ENCODE assay signal across 8 mouse cellular contexts in the genomic region with DNA sequence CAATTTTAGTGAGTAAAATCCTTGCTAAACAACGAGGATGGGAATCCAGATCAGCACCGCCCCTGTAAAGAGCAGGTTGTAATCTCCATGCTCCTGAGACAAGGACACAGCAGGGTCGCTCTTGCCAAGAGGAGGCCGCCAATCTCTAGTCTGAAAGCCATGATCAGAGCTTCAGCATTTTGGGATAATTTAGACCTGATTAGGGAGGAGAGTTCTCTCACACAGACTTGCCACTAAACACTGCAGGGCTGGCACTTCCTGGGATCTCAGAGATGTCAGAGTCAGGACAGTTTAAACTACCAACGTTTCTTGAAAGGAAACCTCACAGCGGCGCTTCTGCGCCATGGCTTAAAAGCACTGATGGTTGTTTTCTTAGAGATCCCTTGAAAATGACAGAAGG. TPM values are rescaled to one million over a fixed set of nuclear protein-coding genes. Genes with fewer than 3 reads are reported as not detected.
DNase-seq lines count a peak whose midpoint lies in the region; ATAC-seq lines count a peak whose summit lies in the region.

No protein-coding gene starts in this region.

- H3K9ac ChIP-seq in heart, embryonic 13.5 days, result peak overlapping the region; percentile 29
- no peak overlapping the region for H3K9ac ChIP-seq in embryonic facial prominence, embryonic 12.5 days

- no peaks in the 10 kb centered on the region for H3K9me3 ChIP-seq in heart, embryonic 13.5 days
- no peaks in the 10 kb centered on the region for H3K9me3 ChIP-seq in embryonic facial prominence, embryonic 12.5 days
- H3K9me3 ChIP-seq in midbrain, embryonic 10.5 days (replicated peaks), result no peaks in the 10 kb centered on the region

- WGBS in heart, embryonic 13.5 days, result 40% methylated on average over 8 of the region's 8 CpGs
- 50% methylated on average over 8 of the region's 8 CpGs for WGBS in embryonic facial prominence, embryonic 12.5 days
- WGBS in midbrain, embryonic 10.5 days, result 47% methylated on average over 8 of the region's 8 CpGs

- peaks cover 80% of the 10 kb centered on the region for H3K4me1 ChIP-seq in heart, embryonic 13.5 days
- H3K4me1 ChIP-seq in embryonic facial prominence, embryonic 12.5 days, result peaks cover 60% of the 10 kb centered on the region
- peaks cover 76% of the 10 kb centered on the region for H3K4me1 ChIP-seq in midbrain, embryonic 10.5 days

- H3K27ac ChIP-seq in heart, embryonic 13.5 days (replicated peaks), result peak overlapping the region; percentile 81
- H3K27ac ChIP-seq in embryonic facial prominence, embryonic 12.5 days, result peak overlapping the region; percentile 84
- peak overlapping the region; percentile 76 for H3K27ac ChIP-seq in midbrain, embryonic 10.5 days (replicated peaks)

- peaks cover 50% of the 10 kb centered on the region for H3K36me3 ChIP-seq in heart, embryonic 13.5 days
- H3K36me3 ChIP-seq in embryonic facial prominence, embryonic 12.5 days, result peaks cover 3% of the 10 kb centered on the region; the same call in 1 of the 2 replicates
- peaks cover 75% of the 10 kb centered on the region for H3K36me3 ChIP-seq in midbrain, embryonic 10.5 days

- H3K4me3 ChIP-seq in heart, embryonic 13.5 days, result no peak overlapping the region
- H3K4me3 ChIP-seq in embryonic facial prominence, embryonic 12.5 days, result no peak overlapping the region
- H3K4me3 ChIP-seq in midbrain, embryonic 10.5 days, result no peak overlapping the region

- no peak for DNase-seq in heart, adult 8-10 months (ENCODE audit: low spot score)
- peak; percentile 38 to 51 for DNase-seq in heart, postnatal 10 days
- no peak for DNase-seq in midbrain, embryonic 10.5 days (ENCODE audit: low spot score)
- DNase-seq in spleen, postnatal 36 days (ENCODE audit: low spot score in 2 of 2), result no peak
- no peak for DNase-seq in spleen, postnatal 14 days (ENCODE audit: low spot score in 2 of 2)

- intact Hi-C loops in heart, postnatal 10 days (cut with DNase I), result no loop called here

- no peak for ATAC-seq in heart, embryonic 13.5 days (ENCODE audit: extremely low read depth, insufficient number of reproducible peaks, low FRiP score, low TSS enrichment)
- ATAC-seq in embryonic facial prominence, embryonic 12.5 days (ENCODE audit: insufficient number of reproducible peaks, insufficient read depth, low FRiP score, low TSS enrichment), result no peak
- no peak for ATAC-seq in megakaryocyte, adult 5-6 weeks (ENCODE audit: poor library complexity, severe bottlenecking)

- no peaks in the 10 kb centered on the region for H3K27me3 ChIP-seq in heart, embryonic 13.5 days (replicated peaks)
- no peaks in the 10 kb centered on the region for H3K27me3 ChIP-seq in embryonic facial prominence, embryonic 12.5 days
- no peaks in the 10 kb centered on the region for H3K27me3 ChIP-seq in midbrain, embryonic 10.5 days (ENCODE audit: low read depth, poor library complexity, severe bottlenecking)

- peak overlapping the region; percentile 10; the same call in 1 of the 2 replicates for H3K4me2 ChIP-seq in heart, embryonic 13.5 days
- H3K4me2 ChIP-seq in embryonic facial prominence, embryonic 12.5 days (replicated peaks), result no peak overlapping the region

RNA-seq across cellular contexts. Expression of a gene that starts 32.4 kb away (rescaled TPM):
- 41.5 and 42.4 TPM in 2 replicates for polyA plus RNA-seq in heart, embryonic 13.5 days (2015; fragmentation: Nextera tagmentation; extraction: Ambion mirVana)
- 10 to 100 TPM; 35.5 to 60.5 (median 45.4) TPM for total RNA-seq in heart, adult 8-10 months (2022)
- 58.9 and 64.2 TPM in 2 replicates for polyA plus RNA-seq in embryonic facial prominence, embryonic 12.5 days (2016; fragmentation: Nextera tagmentation; extraction: Ambion mirVana)
- 10 to 100 TPM; 48.7 to 55.5 TPM for total RNA-seq in heart, postnatal 10 days (2021)
- 61.4 and 63.3 TPM in 2 replicates for polyA plus RNA-seq in midbrain, embryonic 10.5 days (2016; fragmentation: Nextera tagmentation; extraction: Ambion mirVana)
- 26.9 and 37.5 TPM in 2 replicates for total RNA-seq in megakaryocyte, adult 5-6 weeks (2015)
- total RNA-seq in megakaryocyte, adult 5-6 weeks (2017), result 26.7 and 28.3 TPM in 2 replicates

Comparison
In these comparisons a context has a peak if more than half of its experiments do, and no peak if none do; other contexts are left out.
1. DNase-seq: peak in heart, postnatal 10 days (2 of 2); none in heart, adult 8-10 months (single experiment), midbrain, embryonic 10.5 days (single experiment), spleen, postnatal 36 days (0 of 2) and spleen, postnatal 14 days (0 of 2).
2. Peak in every context shown above with its lines, with median percentiles within 50 percentile points of each other: H3K27ac ChIP-seq.